Mouse (Mus musculus): ENCODE data around the gene Cfap97.

DNA sequence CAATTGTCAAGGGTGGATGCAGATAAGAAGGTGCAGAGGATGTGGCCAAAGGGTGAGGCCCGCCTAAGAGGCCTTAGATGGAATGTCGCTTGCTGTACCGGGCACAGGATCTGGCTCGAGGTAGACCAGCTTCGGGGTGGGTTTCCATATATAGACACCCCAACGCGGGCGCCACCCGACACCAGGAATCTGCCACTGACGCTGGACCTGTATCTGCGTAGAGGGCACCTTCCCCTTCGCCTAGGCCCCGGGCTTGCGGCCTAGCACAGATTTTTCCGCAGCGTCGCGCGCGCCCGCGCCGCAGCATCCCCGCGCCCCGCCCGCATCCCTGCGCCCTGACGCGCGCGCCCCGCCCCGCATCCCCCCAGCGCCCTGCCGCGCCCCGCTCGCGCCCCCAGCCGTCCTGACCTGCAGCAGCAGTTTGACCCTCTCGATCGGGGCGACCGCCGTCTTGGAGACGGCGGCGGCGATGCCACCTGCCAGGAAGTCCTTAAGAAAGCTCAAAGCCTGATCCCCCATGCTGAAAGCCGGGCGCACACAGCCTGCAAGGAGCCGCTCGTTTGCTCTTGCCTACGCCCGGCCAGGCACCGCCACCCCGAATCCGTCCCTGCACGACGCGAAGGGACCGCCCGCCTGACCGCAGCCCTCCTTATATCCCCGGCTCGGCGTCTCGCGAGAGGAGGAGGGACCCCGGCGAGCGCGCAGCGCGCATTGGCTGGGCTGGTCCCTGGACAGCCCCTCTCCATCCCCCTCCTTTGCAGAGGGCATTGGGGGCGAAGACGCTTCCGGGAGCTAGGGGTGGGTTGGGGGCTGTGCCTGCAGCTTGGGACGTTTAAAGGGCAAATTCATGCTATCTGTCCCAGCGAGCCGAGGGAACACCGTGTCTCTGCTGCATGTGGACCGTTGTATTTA is 59.1 kb downstream of the Cfap97 start, which contains the start of gene Slc25a4:
- peak; percentile 99 for TF ChIP-seq POLR2A (IDR thresholded peaks at IDR 0.05; ENCODE audit: low read depth, low read length)
- TF ChIP-seq CTCF (IDR thresholded peaks at IDR 0.05; ENCODE audit: borderline replicate concordance, insufficient read depth, low read length): no peak
